Mouse (Mus musculus) heart, postnatal 10 days (tissue): ENCODE data around the gene Gm7903. TPM values are rescaled to one million over a fixed set of nuclear protein-coding genes. Genes with fewer than 3 reads are reported as not detected.
"Not testable (repeated sequence)": the region's sequence is repeated elsewhere in the genome, so short reads cannot be mapped to it uniquely, and the experiment has no call there.

Experiments used
- DNase-seq, 2 experiments: peaks; one replicate each; pipeline ENCODE4 v3.0.0; 2021
- intact Hi-C: fragments of 180-260 bp; cut with DNase I; formaldehyde crosslinking; loops from one replicate; pipeline ENCODE4 v1.15.1; 2025
- total RNA-seq, 2 experiments: library from RNA; stranded (reverse); gene quantifications; 2 replicates each; pipeline ENCODE4 v1.2.3; 2021

Gene Gm7903
- not detected for total RNA-seq

GRCm38 (mm10) chrX:135433535-135433934 lies at the start of gene Gm7903:
Gene Gm7903, plus strand, starts transcription at chrX:135433835.
- DNase-seq, intact Hi-C loops: not testable (repeated sequence)

- DNase-seq, intact Hi-C loops: not testable (repeated sequence)
These were observed 30.1 kb upstream of the Gm7903 start for GRCm38 (mm10) chrX:135403578-135403977.

GRCm38 (mm10) chrX:135421203-135421602 lies 12.4 kb upstream of the Gm7903 start:
- DNase-seq = not testable (repeated sequence)

GRCm38 (mm10) chrX:135421824-135422223 lies 11.8 kb upstream of the Gm7903 start:
- intact Hi-C loops, DNase-seq: not testable (repeated sequence)

More at GRCm38 (mm10) chrX:135421203-135421602, 12.4 kb upstream of the Gm7903 start:
- intact Hi-C loops = not testable (repeated sequence)

- intact Hi-C loops, DNase-seq: not testable (repeated sequence)
These were observed 11.2 kb upstream of the Gm7903 start for GRCm38 (mm10) chrX:135422473-135422872.

GRCm38 (mm10) chrX:135464160-135464559 lies 30.5 kb downstream of the Gm7903 start:
- DNase-seq, intact Hi-C loops: not testable (repeated sequence)

- intact Hi-C loops, DNase-seq: not testable (repeated sequence)
These were observed 48.3 kb downstream of the Gm7903 start for GRCm38 (mm10) chrX:135481902-135482301.

GRCm38 (mm10) chrX:135483183-135483582 lies 49.5 kb downstream of the Gm7903 start:
- DNase-seq, intact Hi-C loops: not testable (repeated sequence)

Other genes starting within 250 kb of the Gm7903 start
- under 1 TPM; 0.34 to 0.57 TPM for gene Tceal6, start 223.1 kb upstream of the Gm7903 start, total RNA-seq
- gene Pramel3, start 131.5 kb upstream of the Gm7903 start, total RNA-seq = not detected
- not detected for gene Gm5128, start 60.6 kb upstream of the Gm7903 start, total RNA-seq
- gene AV320801, start 60.8 kb downstream of the Gm7903 start, total RNA-seq = not detected
- under 1 TPM in 1 of 2 experiments, not detected in 1; 0.34 TPM for gene Nxf7, start 164.9 kb downstream of the Gm7903 start, total RNA-seq
- gene Prame, start 193.9 kb downstream of the Gm7903 start, total RNA-seq = not detected